Mouse (Mus musculus) E14TG2a.4 (cell line): ENCODE measurements at regions not wholly inside any gene's neighbourhood (a gene's known extent, or its start where the extent isn't known, plus 50 kb on each side); places are given as distances from the start of the nearest gene placed in this dataset.

ENCODE experiments used
- CTCF ChIP-seq: conservative IDR thresholded peaks from 2 replicates; pipeline ENCODE4 v1.5.1; 2014; ENCODE audit warnings: low read length
- NANOG ChIP-seq: IDR thresholded peaks from 2 replicates; pipeline ENCODE4 v1.6.1; 2014; ENCODE audit warnings: borderline replicate concordance, low read length, mixed read lengths

- TF ChIP-seq CTCF (no peak), NANOG (no peak)
Observed at GRCm38 (mm10) chr3:19451022-19451421, 177.5 kb downstream of the 1700064H15Rik start.
